Mouse (Mus musculus) heart, embryonic 15.5 days (tissue): ENCODE results near the gene Cldn20. TPM values are rescaled to one million over a fixed set of nuclear protein-coding genes. Genes with fewer than 3 reads are reported as not detected.

Experiments
- ATAC-seq: fragments of 200-750 bp; cut with Nextera tagmentation; replicated peaks from 2 replicates; pipeline ENCODE4 v1.8.0; 2017; ENCODE audit warnings: low read depth, moderate TSS enrichment; ENCODE audit not compliant: insufficient number of reproducible peaks, insufficient read depth, low FRiP score
- H3K27ac ChIP-seq: fragments of 300-500 bp; sonication (generic); 2 replicates; pipeline ENCODE4 v1.5.1; 2015; ENCODE audit warnings: mild to moderate bottlenecking, inconsistent platforms
- H3K27me3 ChIP-seq: fragments of 300-500 bp; sonication (generic); 2 replicates; pipeline ENCODE4 v1.6.1; 2015; ENCODE audit warnings: inconsistent platforms
- H3K36me3 ChIP-seq: fragments of 300-500 bp; sonication (generic); 2 replicates; pipeline ENCODE4 v1.6.1; 2015; ENCODE audit warnings: mild to moderate bottlenecking, inconsistent platforms
- H3K4me1 ChIP-seq: fragments of 300-500 bp; sonication (generic); replicated peaks from 2 replicates; pipeline ENCODE4 v1.6.1; 2015; ENCODE audit warnings: inconsistent platforms
- H3K4me2 ChIP-seq: fragments of 300-500 bp; sonication (generic); 2 replicates; pipeline ENCODE4 v1.6.1; 2015; ENCODE audit warnings: inconsistent platforms, mild to moderate bottlenecking, moderate library complexity
- H3K4me3 ChIP-seq: fragments of 300-500 bp; sonication (generic); 2 replicates; pipeline ENCODE4 v1.5.1; 2015; ENCODE audit warnings: mild to moderate bottlenecking, inconsistent platforms
- H3K9ac ChIP-seq: fragments of 300-500 bp; sonication (generic); 2 replicates; pipeline ENCODE4 v1.6.1; 2015; ENCODE audit warnings: mild to moderate bottlenecking, inconsistent platforms
- H3K9me3 ChIP-seq: fragments of 300-500 bp; sonication (generic); replicated peaks from 2 replicates; pipeline ENCODE4 v1.6.1; 2016; ENCODE audit warnings: inconsistent platforms
- whole genome bisulfite sequencing: fragments of 180-500 bp; shearing (Covaris S2); methylation state at CpG from one replicate; pipeline ENCODE4 v1.1.7; 2015; ENCODE audit warnings: mixed read lengths; 5-methylcytosine and 5-hydroxymethylcytosine counted together
- polyA plus RNA-seq: library from polyadenylated mRNA; unstranded; fragments of >200 nt; fragmentation: Nextera tagmentation; extraction: Ambion mirVana; gene quantifications from 2 replicates; pipeline ENCODE4 v1.2.1, GENCODE M21; 2015

Cldn20 gene
- polyA plus RNA-seq, 1 experiment from 2014 or later, result 0.26 TPM

- H3K36me3 ChIP-seq, result no peaks in the 10 kb centered on the region
- H3K9me3 ChIP-seq, result no peaks in the 10 kb centered on the region
- no peak overlapping the region for H3K9ac ChIP-seq
- H3K27me3 ChIP-seq, result no peaks in the 10 kb centered on the region
- ATAC-seq, result no peak
- no peak overlapping the region for H3K4me3 ChIP-seq
- WGBS, result 37% methylated on average over 8 of the region's 8 CpGs
- H3K4me2 ChIP-seq, result no peak overlapping the region
- H3K27ac ChIP-seq, result no peak overlapping the region
- peaks cover 4% of the 10 kb centered on the region; the same call in 1 of the 2 replicates for H3K4me1 ChIP-seq
These were observed 30.1 kb downstream of the Cldn20 start for GRCm38 (mm10) chr17:3562405-3562804.

- peak overlapping the region; percentile 42 for H3K4me2 ChIP-seq
- WGBS, result 3% methylated on average over 12 of the region's 12 CpGs
- peak overlapping the region; percentile 15; the same call in 1 of the 2 replicates for H3K4me3 ChIP-seq
- H3K27ac ChIP-seq, result no peak overlapping the region
- no peaks in the 10 kb centered on the region for H3K9me3 ChIP-seq
- H3K36me3 ChIP-seq, result no peaks in the 10 kb centered on the region
- no peaks in the 10 kb centered on the region for H3K4me1 ChIP-seq
- no peak for ATAC-seq
- H3K9ac ChIP-seq, result no peak overlapping the region
- no peaks in the 10 kb centered on the region for H3K27me3 ChIP-seq
These were observed 38.5 kb downstream of the Cldn20 start for GRCm38 (mm10) chr17:3570876-3571275.

Other genes with a start within 250 kb of the Cldn20 start
- 3.8 and 4.2 TPM in 2 replicates for gene Tiam2, start 206.0 kb upstream of the Cldn20 start, polyA plus RNA-seq
- gene Tfb1m, start 25.2 kb downstream of the Cldn20 start, polyA plus RNA-seq, result 14.2 and 14.8 TPM in 2 replicates
- not detected in 2 replicates for gene Nox3, start 163.7 kb downstream of the Cldn20 start, polyA plus RNA-seq